Mouse (Mus musculus): ENCODE results near the gene Cpeb3. TPM values are rescaled to one million over a fixed set of nuclear protein-coding genes. Genes with fewer than 3 reads are reported as not detected.
"Not testable (repeated sequence)": the region's sequence is repeated elsewhere in the genome, so short reads cannot be mapped to it uniquely, and the experiment has no call there.

The Cpeb3 gene
- polyA plus RNA-seq, 1 experiment from 2014 or later: 1.1 TPM

- Histone ChIP-seq H3K27me3 (no peaks in the 10 kb centered on the region), H3K9ac (no peak overlapping the region), H3K4me3 (replicated peaks) (no peak overlapping the region), H3K9me3 (replicated peaks) (no peaks in the 10 kb centered on the region), H3K4me2 (replicated peaks) (no peak overlapping the region), H3K4me1 (no peaks in the 10 kb centered on the region), H3K27ac (replicated peaks) (no peak overlapping the region), H3K36me3 (no peaks in the 10 kb centered on the region)
- 69% methylated on average over 4 of the region's 4 CpGs for WGBS
- ATAC-seq (ENCODE audit: insufficient number of reproducible peaks, low FRiP score, low TSS enrichment, low read depth): no peak
Measured at GRCm38 (mm10) chr19:37141623-37142022, 66.8 kb downstream of the Cpeb3 start.

DNA sequence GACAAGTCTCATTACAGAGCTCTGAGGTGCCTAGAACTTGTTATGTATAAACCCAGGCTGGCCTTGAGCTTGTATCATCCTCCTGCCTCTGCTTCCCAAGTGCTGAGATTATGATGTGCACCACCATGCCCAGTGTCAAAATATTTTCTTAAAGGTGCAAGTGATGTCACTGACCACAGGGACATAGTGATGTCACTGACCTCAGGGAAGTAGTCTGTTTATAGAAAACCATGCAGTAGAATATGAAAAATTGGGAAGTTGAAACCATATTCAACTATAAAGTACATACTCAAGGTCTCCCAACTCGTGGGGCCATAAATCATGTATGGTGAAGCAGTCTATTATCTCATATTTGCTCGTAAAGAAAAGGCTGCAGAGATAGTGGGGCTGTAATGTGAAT is 71.3 kb downstream of the Cpeb3 start:
- H3K4me1 ChIP-seq: no peaks in the 10 kb centered on the region

GRCm38 (mm10) chr19:37135459-37135858 is 72.9 kb downstream of the Cpeb3 start:
- H3K4me3 ChIP-seq (replicated peaks); H3K4me2 ChIP-seq (replicated peaks); H3K27me3 ChIP-seq; H3K4me1 ChIP-seq; H3K36me3 ChIP-seq; ATAC-seq (ENCODE audit: insufficient number of reproducible peaks, low FRiP score, low TSS enrichment, low read depth); H3K9me3 ChIP-seq (replicated peaks); H3K27ac ChIP-seq (replicated peaks); H3K9ac ChIP-seq: not testable (repeated sequence)
- 76% methylated on average over 2 of the region's 2 CpGs for WGBS

More for the DNA sequence above, 71.3 kb downstream of the Cpeb3 start:
- no peak overlapping the region for H3K4me2 ChIP-seq (replicated peaks)
- no peak for ATAC-seq (ENCODE audit: insufficient number of reproducible peaks, low FRiP score, low TSS enrichment, low read depth)
- WGBS: 67% methylated on average over 2 of the region's 2 CpGs
- H3K36me3 ChIP-seq: no peaks in the 10 kb centered on the region
- H3K9me3 ChIP-seq (replicated peaks): no peaks in the 10 kb centered on the region
- no peak overlapping the region for H3K9ac ChIP-seq
- H3K4me3 ChIP-seq (replicated peaks): no peak overlapping the region
- H3K27ac ChIP-seq (replicated peaks): no peak overlapping the region
- H3K27me3 ChIP-seq: no peaks in the 10 kb centered on the region

DNA sequence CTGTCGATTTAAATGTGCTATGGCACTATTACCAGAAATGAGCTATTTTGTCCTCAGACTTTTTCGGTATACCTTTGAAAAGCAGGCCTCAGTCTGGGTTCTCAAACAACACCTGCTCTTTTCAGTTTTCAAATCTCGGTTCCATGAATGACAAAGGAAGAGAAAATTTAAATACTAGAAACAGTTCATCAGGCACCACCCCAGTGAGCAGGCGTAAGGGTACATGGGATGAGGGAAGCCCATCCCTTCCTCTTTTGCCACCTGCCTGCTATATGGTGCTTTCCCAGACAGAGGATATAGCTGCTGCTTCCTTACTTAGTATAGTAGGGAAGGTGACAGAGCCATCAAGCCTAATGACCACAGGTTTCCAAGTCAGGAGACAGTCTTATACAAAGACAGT is 74.7 kb downstream of the Cpeb3 start:
- no peak for ATAC-seq (ENCODE audit: insufficient number of reproducible peaks, low FRiP score, low TSS enrichment, low read depth)
- 87% methylated on average over 4 of the region's 4 CpGs for WGBS
- no peak overlapping the region for H3K9ac ChIP-seq
- no peak overlapping the region for H3K4me3 ChIP-seq (replicated peaks)
- no peaks in the 10 kb centered on the region for H3K4me1 ChIP-seq
- no peaks in the 10 kb centered on the region for H3K9me3 ChIP-seq (replicated peaks)
- no peaks in the 10 kb centered on the region for H3K27me3 ChIP-seq
- no peak overlapping the region for H3K4me2 ChIP-seq (replicated peaks)
- no peak overlapping the region for H3K27ac ChIP-seq (replicated peaks)
- no peaks in the 10 kb centered on the region for H3K36me3 ChIP-seq

DNA sequence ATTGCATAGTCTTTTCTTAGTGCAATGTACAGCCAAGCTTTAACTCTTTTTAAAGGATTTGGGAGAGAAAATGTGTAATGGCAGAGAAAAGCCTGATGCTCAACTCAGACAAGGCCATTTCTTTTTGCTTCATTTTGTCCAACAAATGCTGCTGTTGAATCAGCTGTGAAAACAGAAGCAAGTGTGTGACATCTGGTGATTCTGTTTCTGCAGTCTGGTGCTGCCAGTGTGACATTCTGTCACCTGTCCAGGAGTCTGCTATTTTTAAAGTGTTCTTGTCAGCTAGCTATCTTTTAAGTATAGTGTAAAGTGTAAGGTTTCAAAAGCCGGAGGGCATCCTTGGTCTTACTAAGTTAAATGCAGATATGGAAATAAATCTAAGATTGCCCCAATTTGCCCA is 76.7 kb downstream of the Cpeb3 start:
- Histone ChIP-seq H3K4me2 (replicated peaks) (no peak overlapping the region), H3K4me3 (replicated peaks) (no peak overlapping the region), H3K9ac (no peak overlapping the region), H3K36me3 (no peaks in the 10 kb centered on the region), H3K27ac (replicated peaks) (no peak overlapping the region), H3K27me3 (no peaks in the 10 kb centered on the region), H3K4me1 (no peaks in the 10 kb centered on the region), H3K9me3 (replicated peaks) (no peaks in the 10 kb centered on the region)
- 81% methylated on average over 1 of the region's 1 CpGs for WGBS
- ATAC-seq (ENCODE audit: insufficient number of reproducible peaks, low FRiP score, low TSS enrichment, low read depth): no peak

GRCm38 (mm10) chr19:37128461-37128860 is 79.9 kb downstream of the Cpeb3 start:
- ATAC-seq (ENCODE audit: insufficient number of reproducible peaks, low FRiP score, low TSS enrichment, low read depth): no peak
- H3K4me3 ChIP-seq (replicated peaks): no peak overlapping the region
- H3K9ac ChIP-seq: no peak overlapping the region
- WGBS: 92% methylated on average over 4 of the region's 4 CpGs
- H3K27ac ChIP-seq (replicated peaks): no peak overlapping the region
- no peaks in the 10 kb centered on the region for H3K36me3 ChIP-seq
- no peaks in the 10 kb centered on the region for H3K27me3 ChIP-seq
- H3K4me1 ChIP-seq: no peaks in the 10 kb centered on the region
- no peak overlapping the region for H3K4me2 ChIP-seq (replicated peaks)
- no peaks in the 10 kb centered on the region for H3K9me3 ChIP-seq (replicated peaks)

DNA sequence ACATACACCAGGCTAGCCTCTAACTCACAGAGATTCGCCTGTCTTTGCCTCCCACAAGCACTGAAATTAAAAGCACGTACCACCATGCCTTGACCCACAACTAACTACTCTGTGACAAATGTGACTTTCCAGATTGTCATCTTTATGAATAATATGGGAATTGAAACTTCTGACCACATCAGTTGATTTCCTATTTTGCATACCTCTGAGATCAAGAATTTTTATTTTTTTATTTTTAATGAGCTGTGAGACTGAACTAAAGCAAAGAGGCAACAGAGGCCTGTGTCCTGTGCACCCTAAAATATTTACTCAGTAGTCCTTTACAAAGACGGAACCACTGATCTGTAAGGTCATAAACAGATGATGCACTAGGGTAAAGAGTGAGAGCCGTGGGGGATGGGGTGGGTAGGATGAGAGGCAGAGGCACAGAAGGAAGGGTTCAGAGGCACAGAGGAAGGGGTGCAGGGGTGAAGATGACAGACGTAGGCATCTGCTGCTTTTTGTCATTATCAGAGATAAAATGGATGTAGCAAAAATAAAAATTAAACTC is 81.3 kb downstream of the Cpeb3 start:
- no peak overlapping the region for H3K27ac ChIP-seq (replicated peaks)
- 72% methylated on average over 5 of the region's 5 CpGs for WGBS
- no peak overlapping the region for H3K4me3 ChIP-seq (replicated peaks)
- H3K4me1 ChIP-seq: no peaks in the 10 kb centered on the region
- no peaks in the 10 kb centered on the region for H3K9me3 ChIP-seq (replicated peaks)
- H3K4me2 ChIP-seq (replicated peaks): no peak overlapping the region
- no peaks in the 10 kb centered on the region for H3K27me3 ChIP-seq
- H3K36me3 ChIP-seq: no peaks in the 10 kb centered on the region
- H3K9ac ChIP-seq: no peak overlapping the region
- no peak for ATAC-seq (ENCODE audit: insufficient number of reproducible peaks, low FRiP score, low TSS enrichment, low read depth)

- H3K4me2 ChIP-seq (replicated peaks): no peak overlapping the region
- H3K4me3 ChIP-seq (replicated peaks): no peak overlapping the region
- no peaks in the 10 kb centered on the region for H3K9me3 ChIP-seq (replicated peaks)
- H3K4me1 ChIP-seq: no peaks in the 10 kb centered on the region
- no peaks in the 10 kb centered on the region for H3K36me3 ChIP-seq
- no peak for ATAC-seq (ENCODE audit: insufficient number of reproducible peaks, low FRiP score, low TSS enrichment, low read depth)
- no peak overlapping the region for H3K27ac ChIP-seq (replicated peaks)
- H3K9ac ChIP-seq: no peak overlapping the region
- no peaks in the 10 kb centered on the region for H3K27me3 ChIP-seq
Measured at GRCm38 (mm10) chr19:37124961-37125360, 83.4 kb downstream of the Cpeb3 start.

GRCm38 (mm10) chr19:37119281-37119680 is 89.1 kb downstream of the Cpeb3 start:
- H3K9ac ChIP-seq: no peak overlapping the region
- no peaks in the 10 kb centered on the region for H3K27me3 ChIP-seq
- 36% methylated on average over 2 of the region's 2 CpGs for WGBS
- H3K27ac ChIP-seq (replicated peaks): no peak overlapping the region
- H3K4me3 ChIP-seq (replicated peaks): no peak overlapping the region
- H3K4me2 ChIP-seq (replicated peaks): no peak overlapping the region
- no peaks in the 10 kb centered on the region for H3K9me3 ChIP-seq (replicated peaks)
- H3K36me3 ChIP-seq: no peaks in the 10 kb centered on the region
- no peaks in the 10 kb centered on the region for H3K4me1 ChIP-seq
- ATAC-seq (ENCODE audit: insufficient number of reproducible peaks, low FRiP score, low TSS enrichment, low read depth): no peak

- Histone ChIP-seq H3K27ac (replicated peaks) (no peak overlapping the region), H3K9ac (no peak overlapping the region), H3K27me3 (no peaks in the 10 kb centered on the region), H3K4me1 (no peaks in the 10 kb centered on the region), H3K9me3 (replicated peaks) (no peaks in the 10 kb centered on the region), H3K4me2 (replicated peaks) (no peak overlapping the region), H3K4me3 (replicated peaks) (no peak overlapping the region), H3K36me3 (no peaks in the 10 kb centered on the region)
- 88% methylated on average over 1 of the region's 1 CpGs for WGBS
- ATAC-seq (ENCODE audit: insufficient number of reproducible peaks, low FRiP score, low TSS enrichment, low read depth): no peak
Measured at GRCm38 (mm10) chr19:37115824-37116223, 92.6 kb downstream of the Cpeb3 start.

DNA sequence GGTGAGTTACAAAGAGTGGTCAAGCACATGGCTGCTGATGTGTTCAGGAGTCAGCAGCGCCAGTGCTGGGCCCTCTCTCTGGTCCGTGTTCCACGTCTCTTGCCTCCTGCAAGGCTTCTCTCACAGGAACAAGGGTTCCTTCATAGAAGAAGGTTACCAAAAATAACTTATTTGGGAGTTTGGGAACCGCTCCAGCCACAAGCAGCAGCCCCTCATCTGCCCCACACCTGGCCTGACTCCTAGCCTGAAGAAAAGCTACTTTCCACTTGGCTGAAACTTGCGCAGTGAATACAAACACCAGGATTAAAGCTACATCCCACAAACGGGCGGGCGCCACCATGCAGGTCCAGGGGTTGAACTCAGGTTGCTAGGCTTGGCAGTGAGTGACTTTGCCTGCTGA is 93.0 kb downstream of the Cpeb3 start:
- no peaks in the 10 kb centered on the region for H3K4me1 ChIP-seq
- H3K27me3 ChIP-seq: no peaks in the 10 kb centered on the region
- H3K4me2 ChIP-seq (replicated peaks): no peak overlapping the region
- H3K9me3 ChIP-seq (replicated peaks): no peaks in the 10 kb centered on the region
- no peak overlapping the region for H3K9ac ChIP-seq
- H3K4me3 ChIP-seq (replicated peaks): no peak overlapping the region
- WGBS: 75% methylated on average over 8 of the region's 8 CpGs
- no peak overlapping the region for H3K27ac ChIP-seq (replicated peaks)
- ATAC-seq (ENCODE audit: insufficient number of reproducible peaks, low FRiP score, low TSS enrichment, low read depth): no peak
- no peaks in the 10 kb centered on the region for H3K36me3 ChIP-seq

DNA sequence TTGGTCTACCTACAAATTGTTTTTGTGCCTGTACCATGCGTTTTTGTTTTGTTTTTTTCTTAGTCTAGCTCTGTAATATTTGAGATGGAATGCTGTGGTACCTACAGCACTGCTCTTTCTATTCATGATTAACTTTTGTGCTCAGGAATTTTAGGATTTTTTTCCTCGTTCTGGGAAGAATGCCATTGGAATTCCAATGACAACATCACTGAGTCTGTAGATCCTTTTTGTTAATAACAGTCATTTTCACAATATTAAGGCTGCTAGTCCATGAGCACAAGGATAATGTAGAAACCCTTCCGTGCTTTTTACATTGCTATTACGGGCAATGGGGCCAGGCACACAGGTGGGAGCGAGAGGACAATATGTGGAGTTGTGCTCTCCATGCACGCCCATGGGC is 96.6 kb downstream of the Cpeb3 start:
- Histone ChIP-seq H3K27ac (replicated peaks) (no peak overlapping the region), H3K4me2 (replicated peaks) (no peak overlapping the region), H3K27me3 (no peaks in the 10 kb centered on the region), H3K4me1 (no peaks in the 10 kb centered on the region), H3K9me3 (replicated peaks) (no peaks in the 10 kb centered on the region), H3K4me3 (replicated peaks) (no peak overlapping the region), H3K36me3 (no peaks in the 10 kb centered on the region), H3K9ac (no peak overlapping the region)
- no peak for ATAC-seq (ENCODE audit: insufficient number of reproducible peaks, low FRiP score, low TSS enrichment, low read depth)
- WGBS: 74% methylated on average over 6 of the region's 6 CpGs
